Mouse (Mus musculus) CH12.LX (cell line): ENCODE measurements around the gene Srrt. TPM values are rescaled to one million over a fixed set of nuclear protein-coding genes. Genes with fewer than 3 reads are reported as not detected.

ENCODE experiments used
- DNase-seq: peaks from one replicate; pipeline ENCODE4 v3.0.0-alpha.2; 2013; ENCODE audit errors: extremely low read depth
- H3K27ac ChIP-seq: 2 replicates; pipeline ENCODE4 v1.5.1; 2012; ENCODE audit warnings: low read depth, mild to moderate bottlenecking, control low read depth, moderate library complexity; ENCODE audit not compliant: insufficient read depth
- H3K27me3 ChIP-seq: replicated peaks from 2 replicates; pipeline ENCODE3; 2012; ENCODE audit warnings: inconsistent platforms
- H3K36me3 ChIP-seq, 2 experiments: replicated peaks in 1 of 2; 2 replicates each; pipeline versions ENCODE3 to v1.6.1; 2012; ENCODE audit warnings: inconsistent platforms in 1 of 2, low read length in 1 of 2, mild to moderate bottlenecking in 1 of 2, mixed read lengths in 1 of 2, moderate library complexity in 1 of 2; ENCODE audit not compliant: control insufficient read depth in 1 of 2, insufficient read depth in 1 of 2
- H3K4me1 ChIP-seq, 2 experiments: 2 replicates each; pipeline ENCODE4 v1.6.1; 2012; ENCODE audit warnings: inconsistent platforms in 1 of 2, moderate library complexity in 1 of 2; ENCODE audit not compliant: insufficient read depth in 2 of 2, control insufficient read depth in 1 of 2
- H3K4me2 ChIP-seq: 2 replicates; pipeline ENCODE4 v1.6.1; 2012; ENCODE audit warnings: low read depth, mild to moderate bottlenecking, control low read depth; ENCODE audit not compliant: poor library complexity, insufficient read depth, severe bottlenecking
- H3K4me3 ChIP-seq, 3 experiments: fragments of 150-350 bp in 1 of 3; sonication (generic) in 1 of 3; replicated peaks in 1 of 3; 2 replicates each; pipeline versions ENCODE3 to v1.5.1; 2011 to 2012; ENCODE audit warnings: low read depth in 2 of 3, low read length in 2 of 3, mild to moderate bottlenecking in 2 of 3, moderate library complexity in 2 of 3, control low read depth in 1 of 3, improper control_type of control experiment in 1 of 3, inconsistent platforms in 1 of 3, mixed read lengths in 1 of 3; ENCODE audit not compliant: poor library complexity in 1 of 3
- H3K79me2 ChIP-seq: replicated peaks from 2 replicates; pipeline ENCODE4 v1.6.1; 2012; ENCODE audit warnings: mild to moderate bottlenecking, moderate library complexity; ENCODE audit not compliant: control insufficient read depth, poor library complexity, insufficient read depth, severe bottlenecking; ENCODE audit errors: extremely low read depth
- H3K9ac ChIP-seq: 2 replicates; pipeline ENCODE4 v1.6.1; 2012; ENCODE audit warnings: low read depth, mild to moderate bottlenecking, control low read depth, moderate library complexity; ENCODE audit not compliant: insufficient read depth
- H3K9me3 ChIP-seq: replicated peaks from 2 replicates; pipeline ENCODE3; 2012; ENCODE audit warnings: low read length, inconsistent platforms, mixed read lengths
- BHLHE40 ChIP-seq: IDR thresholded peaks from 2 replicates; pipeline ENCODE4 v1.6.1; 2011; ENCODE audit warnings: mild to moderate bottlenecking, low read depth, low read length, improper control_type of control experiment
- CHD1 ChIP-seq: IDR thresholded peaks from 2 replicates; pipeline ENCODE4 v1.6.1; 2012; ENCODE audit warnings: low read depth, low read length, improper control_type of control experiment, inconsistent platforms
- CHD2 ChIP-seq: IDR thresholded peaks from 2 replicates; pipeline ENCODE4 v1.6.1; 2011; ENCODE audit warnings: low read length, improper control_type of control experiment
- E2F4 ChIP-seq: IDR thresholded peaks from 2 replicates; pipeline ENCODE4 v1.6.1; 2011; ENCODE audit warnings: low read depth, low read length, improper control_type of control experiment; ENCODE audit not compliant: insufficient replicate concordance
- EP300 ChIP-seq: IDR thresholded peaks from 2 replicates; pipeline ENCODE4 v1.6.1; 2011; ENCODE audit warnings: low read length, improper control_type of control experiment
- HCFC1 ChIP-seq: IDR thresholded peaks from 2 replicates; pipeline ENCODE4 v1.6.1; 2012; ENCODE audit warnings: low read depth, mild to moderate bottlenecking, inconsistent platforms, low read length, improper control_type of control experiment
- JUN ChIP-seq: IDR thresholded peaks from 2 replicates; pipeline ENCODE4 v1.6.1; 2011; ENCODE audit warnings: low read depth, mild to moderate bottlenecking, low read length, improper control_type of control experiment, moderate library complexity; ENCODE audit not compliant: insufficient read depth
- KAT2A ChIP-seq: IDR thresholded peaks from 2 replicates; pipeline ENCODE4 v1.6.1; 2012; ENCODE audit warnings: low read length, improper control_type of control experiment, inconsistent platforms; ENCODE audit not compliant: insufficient replicate concordance
- MAX ChIP-seq: IDR thresholded peaks from 2 replicates; pipeline ENCODE4 v1.6.1; 2011; ENCODE audit warnings: low read length, improper control_type of control experiment
- MXI1 ChIP-seq: IDR thresholded peaks from 2 replicates; pipeline ENCODE4 v1.6.1; 2011; ENCODE audit warnings: mild to moderate bottlenecking, low read depth, low read length, improper control_type of control experiment
- NRF1 ChIP-seq: IDR thresholded peaks from 2 replicates; pipeline ENCODE4 v1.6.1; 2014; ENCODE audit warnings: low read depth, mild to moderate bottlenecking, inconsistent platforms, low read length, improper control_type of control experiment, moderate library complexity
- POLR2A ChIP-seq: IDR thresholded peaks from 2 replicates; pipeline ENCODE4 v1.6.1; 2011; ENCODE audit warnings: low read depth, mild to moderate bottlenecking, improper control_type of control experiment, low read length
- POLR2AphosphoS2 ChIP-seq: IDR thresholded peaks from 2 replicates; pipeline ENCODE4 v1.6.1; 2011; ENCODE audit warnings: low read depth, low read length, improper control_type of control experiment
- RAD21 ChIP-seq: IDR thresholded peaks from 2 replicates; pipeline ENCODE4 v1.6.1; 2011; ENCODE audit warnings: low read depth, mild to moderate bottlenecking, low read length, improper control_type of control experiment, moderate library complexity
- SIN3A ChIP-seq: IDR thresholded peaks from 2 replicates; pipeline ENCODE4 v1.6.1; 2012; ENCODE audit warnings: low read length, improper control_type of control experiment, inconsistent platforms
- SMC3 ChIP-seq: IDR thresholded peaks from 2 replicates; pipeline ENCODE4 v1.6.1; 2011; ENCODE audit warnings: low read depth, low read length, improper control_type of control experiment
- USF1 ChIP-seq: IDR thresholded peaks from 2 replicates; pipeline ENCODE4 v1.6.1; 2014; ENCODE audit warnings: low read depth, mild to moderate bottlenecking, inconsistent platforms, low read length, improper control_type of control experiment
- ZC3H11A ChIP-seq: IDR thresholded peaks from 2 replicates; pipeline ENCODE4 v1.6.1; 2012; ENCODE audit warnings: low read depth, mild to moderate bottlenecking, inconsistent platforms, low read length, improper control_type of control experiment
- ZKSCAN1 ChIP-seq: IDR thresholded peaks from 2 replicates; pipeline ENCODE4 v1.6.1; 2012; ENCODE audit warnings: low read depth, inconsistent platforms, low read length, improper control_type of control experiment, borderline replicate concordance
- ZNF384 ChIP-seq: IDR thresholded peaks from 2 replicates; pipeline ENCODE4 v1.6.1; 2012; ENCODE audit warnings: low read depth, low read length, improper control_type of control experiment, inconsistent platforms
- dilution Hi-C: fragments of 300-500 bp; cut with MboI; formaldehyde crosslinking; loops from 2 replicates; pipeline ENCODE4 v1.14.3; 2020; ENCODE audit warnings: low sequenced_read_pairs; ENCODE audit not compliant: extremely low pct_unique_long_range_greater_than_20kb, extremely low pct_ligation_motif_present
- in situ Hi-C: fragments of 300-500 bp; cut with MboI; formaldehyde crosslinking; loops from 3 replicates; pipeline ENCODE4 v1.14.3; 2019; ENCODE audit warnings: low sequenced_read_pairs, low pct_ligation_motif_present, low pct_unique_long_range_greater_than_20kb, mixed read lengths
- polyA plus RNA-seq: library from polyadenylated mRNA; unstranded; fragments of >175 nt; gene quantifications from 2 replicates; pipeline ENCODE4 v1.2.1, GENCODE M21; 2012; ENCODE audit warnings: low read depth; ENCODE audit not compliant: insufficient read length
- total RNA-seq, 2 experiments: library from RNA; depleted of rRNA; stranded (reverse); fragments of 300-350 nt in 1 of 2; fragments of >200 nt in 1 of 2; gene quantifications; 2 replicates each; pipeline ENCODE4 v1.2.3; 2012 to 2014

Srrt gene
- total and polyA plus RNA-seq, 3 experiments = 148 to 493 (median 165) TPM

DNA sequence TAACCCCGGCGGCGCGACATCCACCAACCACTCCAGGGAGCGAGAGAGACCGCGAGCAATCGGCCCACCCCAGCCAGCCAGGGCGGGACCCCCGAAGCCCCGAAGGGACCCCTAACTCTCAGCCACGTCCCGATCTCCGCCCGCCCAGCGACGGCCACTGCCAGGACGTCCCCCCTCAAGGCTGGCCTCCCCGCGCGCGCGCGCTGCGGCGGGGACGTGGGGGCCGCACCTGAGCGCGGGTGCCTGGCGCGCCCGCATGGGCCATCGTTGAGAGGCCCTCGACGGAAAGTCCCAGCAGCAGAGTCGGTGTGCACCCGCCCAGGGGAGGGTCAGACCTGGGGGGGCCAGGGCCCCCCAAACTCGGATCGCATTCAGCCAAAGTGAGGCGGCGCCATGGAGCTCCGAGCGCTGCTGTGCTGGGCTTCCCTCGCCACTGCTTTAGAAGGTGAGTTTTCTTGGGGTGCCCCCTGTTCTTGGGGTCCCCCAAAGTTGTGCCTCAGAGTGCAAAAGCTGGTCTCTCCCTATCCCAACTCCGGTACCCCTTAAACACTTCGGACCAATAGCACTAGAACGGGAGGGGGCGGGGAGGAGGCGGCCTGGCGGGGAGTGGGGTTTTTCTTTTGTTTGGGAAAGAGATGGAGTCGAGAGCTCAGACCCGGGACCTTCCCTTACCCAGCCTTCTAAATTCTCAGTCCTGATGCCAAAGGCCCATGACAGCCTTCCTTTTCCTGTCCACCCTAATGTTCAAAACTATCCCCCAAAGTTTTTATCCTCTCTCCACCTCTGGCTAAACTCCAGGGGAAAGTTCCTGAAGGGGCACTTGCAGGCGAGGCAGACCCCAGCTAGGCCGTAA lies 43.0 kb upstream of the Srrt start:
- H3K36me3 ChIP-seq = no peaks in the 10 kb centered on the region
- in situ Hi-C loops = no loop called here
- peaks cover 63% of the 10 kb centered on the region for H3K27me3 ChIP-seq
- TF ChIP-seq NRF1 = peak; percentile 48; the same call in 1 of the 2 replicates
- TF ChIP-seq SMC3 = no peak
- DNase-seq = no peak
- H3K79me2 ChIP-seq = no peaks in the 10 kb centered on the region
- H3K9ac ChIP-seq = peak overlapping the region; percentile 10; the same call in 1 of the 2 replicates
- H3K4me1 ChIP-seq = peaks cover 7 to 31% of the 10 kb centered on the region in 2 experiments; a peak in 3 of 4 replicates
- no peak overlapping the region for H3K27ac ChIP-seq
- dilution Hi-C loops = no loop called here
- H3K4me2 ChIP-seq = peak overlapping the region; percentile 71
- no peaks in the 10 kb centered on the region for H3K9me3 ChIP-seq
- peak overlapping the region in 2 of 3 experiments; percentile 41 to 54 for H3K4me3 ChIP-seq

DNA sequence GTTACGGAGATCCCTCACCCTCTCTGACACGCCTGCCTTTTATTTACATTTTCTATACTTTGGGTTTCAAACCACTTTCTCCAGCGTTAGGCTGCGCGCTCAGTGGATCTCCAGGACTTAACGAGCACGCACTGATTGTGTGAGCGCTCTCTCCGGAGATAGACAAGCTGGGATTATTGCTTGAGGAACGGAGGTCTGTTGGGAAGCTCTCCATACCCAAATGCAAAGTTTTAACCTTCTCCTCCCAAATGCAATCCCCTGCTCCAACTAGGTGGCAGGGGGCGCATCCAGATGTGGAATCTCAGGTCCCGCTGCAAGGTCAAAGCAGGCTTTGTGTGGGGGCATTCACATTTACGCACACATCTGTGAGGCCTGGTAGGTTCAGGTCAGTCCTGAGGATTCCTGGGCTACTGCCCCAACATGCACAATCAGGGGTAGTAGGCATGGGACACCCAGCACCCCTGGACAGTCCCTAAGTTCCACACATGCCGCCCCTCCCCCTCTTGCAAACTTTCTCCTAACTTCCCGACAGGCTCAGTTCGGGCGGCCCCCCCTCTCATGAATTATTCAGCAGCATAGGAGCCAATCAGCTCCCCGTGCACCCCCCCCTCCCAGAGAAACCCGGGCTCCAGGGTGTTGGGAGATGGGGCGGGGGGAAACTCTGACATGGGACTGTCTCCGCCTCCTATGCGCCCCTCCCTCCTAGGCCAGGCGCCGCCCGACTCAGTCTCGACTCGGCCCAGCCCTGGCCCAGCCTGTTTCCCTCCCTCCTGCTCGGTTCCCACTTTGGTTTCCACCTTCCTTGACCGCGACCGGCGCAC lies 42.1 kb upstream of the Srrt start, which contains the start of gene Ephb4:
Ephb4 (plus strand) TSS at position 726 of the 821 bp plus-strand sequence.
- DNase-seq = peak; percentile 5
- Histone ChIP-seq H3K9ac (peak within 1 kb of the TSS; percentile 10; the same call in 1 of the 2 replicates), H3K9me3 (no peaks in the 10 kb centered on the region), H3K79me2 (no peaks in the 10 kb centered on the region), H3K27me3 (peaks cover 57% of the 10 kb centered on the region), H3K36me3 (no peaks in the 10 kb centered on the region), H3K4me2 (peak within 1 kb of the TSS; percentile 71), H3K4me1 (peaks cover 10 to 39% of the 10 kb centered on the region in 2 experiments; a peak in 3 of 4 replicates), H3K27ac (no peak within 1 kb of the TSS), H3K4me3 (peak within 1 kb of the TSS in 2 of 3 experiments; percentile 41 to 54)
- TF ChIP-seq BHLHE40 (no peak), EP300 (no peak), POLR2A (no peak), E2F4 (no peak), RAD21 (no peak), CHD2 (no peak), HCFC1 (no peak), MXI1 (no peak), JUN (no peak), KAT2A (no peak), MAX (no peak), USF1 (no peak), ZKSCAN1 (no peak), CHD1 (no peak), POLR2AphosphoS2 (no peak), ZNF384 (no peak), ZC3H11A (no peak), SIN3A (no peak), NRF1 (no peak)
- in situ Hi-C loops (no loop called here), dilution Hi-C loops (no loop called here)
